Mouse (Mus musculus): ENCODE results near the gene Cmss1. TPM values are rescaled to one million over a fixed set of nuclear protein-coding genes. Genes with fewer than 3 reads are reported as not detected.

Gene Cmss1
- polyA plus RNA-seq, 1 experiment from 2014 or later: 47.9 TPM

- no peak overlapping the region for H3K9ac ChIP-seq (replicated peaks)
- no peak for ATAC-seq (ENCODE audit: low FRiP score, low read depth)
- H3K9me3 ChIP-seq: no peaks in the 10 kb centered on the region
- H3K4me2 ChIP-seq (replicated peaks): no peak overlapping the region
- H3K27me3 ChIP-seq: no peaks in the 10 kb centered on the region
- H3K4me3 ChIP-seq: no peak overlapping the region
- H3K36me3 ChIP-seq: no peaks in the 10 kb centered on the region
- 92% methylated on average over 31 of the region's 31 CpGs for WGBS
- no peak overlapping the region for H3K27ac ChIP-seq (replicated peaks)
- H3K4me1 ChIP-seq: no peaks in the 10 kb centered on the region
Observed at GRCm38 (mm10) chr16:57280221-57281217, 326.1 kb downstream of the Cmss1 start.

- Histone ChIP-seq H3K27me3 (no peaks in the 10 kb centered on the region), H3K27ac (replicated peaks) (no peak overlapping the region), H3K9me3 (no peaks in the 10 kb centered on the region), H3K4me3 (no peak overlapping the region), H3K4me1 (no peaks in the 10 kb centered on the region), H3K9ac (replicated peaks) (no peak overlapping the region), H3K4me2 (replicated peaks) (no peak overlapping the region), H3K36me3 (no peaks in the 10 kb centered on the region)
- no peak for ATAC-seq (ENCODE audit: low FRiP score, low read depth)
- 88% methylated on average over 10 of the region's 12 CpGs for WGBS
Observed at GRCm38 (mm10) chr16:57278976-57279626, 327.6 kb downstream of the Cmss1 start.

- Histone ChIP-seq H3K4me2 (replicated peaks) (no peak overlapping the region), H3K4me1 (no peaks in the 10 kb centered on the region), H3K27ac (replicated peaks) (no peak overlapping the region), H3K9me3 (no peaks in the 10 kb centered on the region), H3K36me3 (no peaks in the 10 kb centered on the region), H3K27me3 (no peaks in the 10 kb centered on the region), H3K4me3 (no peak overlapping the region), H3K9ac (replicated peaks) (no peak overlapping the region)
- ATAC-seq (ENCODE audit: low FRiP score, low read depth): no peak
- 92% methylated on average over 13 of the region's 13 CpGs for WGBS
Observed at GRCm38 (mm10) chr16:57269751-57270150, 336.9 kb downstream of the Cmss1 start.

- WGBS: 88% methylated on average over 14 of the region's 14 CpGs
- no peak overlapping the region for H3K4me2 ChIP-seq (replicated peaks)
Observed at GRCm38 (mm10) chr16:57268058-57268841, 338.4 kb downstream of the Cmss1 start.

GRCm38 (mm10) chr16:57267068-57267467, 339.6 kb downstream of the Cmss1 start:
- 19% methylated on average over 1 of the region's 1 CpGs for WGBS
- Histone ChIP-seq H3K4me3 (no peak overlapping the region), H3K27me3 (no peaks in the 10 kb centered on the region), H3K27ac (replicated peaks) (no peak overlapping the region), H3K9ac (replicated peaks) (no peak overlapping the region), H3K36me3 (no peaks in the 10 kb centered on the region), H3K4me2 (replicated peaks) (no peak overlapping the region), H3K4me1 (no peaks in the 10 kb centered on the region), H3K9me3 (no peaks in the 10 kb centered on the region)
- no peak for ATAC-seq (ENCODE audit: low FRiP score, low read depth)

More at GRCm38 (mm10) chr16:57268058-57268841, 338.4 kb downstream of the Cmss1 start:
- no peak for ATAC-seq (ENCODE audit: low FRiP score, low read depth)
- Histone ChIP-seq H3K27ac (replicated peaks) (no peak overlapping the region), H3K27me3 (no peaks in the 10 kb centered on the region), H3K36me3 (no peaks in the 10 kb centered on the region), H3K4me1 (no peaks in the 10 kb centered on the region), H3K4me3 (no peak overlapping the region), H3K9ac (replicated peaks) (no peak overlapping the region), H3K9me3 (no peaks in the 10 kb centered on the region)

GRCm38 (mm10) chr16:57260152-57260551, 346.5 kb downstream of the Cmss1 start:
- no peak for ATAC-seq (ENCODE audit: low FRiP score, low read depth)
- 87% methylated on average over 10 of the region's 10 CpGs for WGBS

GRCm38 (mm10) chr16:57259356-57260083, 347.1 kb downstream of the Cmss1 start:
- 88% methylated on average over 13 of the region's 13 CpGs for WGBS
- H3K4me3 ChIP-seq: no peak overlapping the region
- H3K9ac ChIP-seq (replicated peaks): no peak overlapping the region
- H3K27ac ChIP-seq (replicated peaks): no peak overlapping the region
- ATAC-seq (ENCODE audit: low FRiP score, low read depth): no peak
- no peaks in the 10 kb centered on the region for H3K36me3 ChIP-seq
- no peaks in the 10 kb centered on the region for H3K4me1 ChIP-seq
- H3K27me3 ChIP-seq: no peaks in the 10 kb centered on the region
- no peak overlapping the region for H3K4me2 ChIP-seq (replicated peaks)
- H3K9me3 ChIP-seq: no peaks in the 10 kb centered on the region

More at GRCm38 (mm10) chr16:57260152-57260551, 346.5 kb downstream of the Cmss1 start:
- no peak overlapping the region for H3K27ac ChIP-seq (replicated peaks)
- H3K4me2 ChIP-seq (replicated peaks): no peak overlapping the region
- no peak overlapping the region for H3K9ac ChIP-seq (replicated peaks)
- no peak overlapping the region for H3K4me3 ChIP-seq
- no peaks in the 10 kb centered on the region for H3K36me3 ChIP-seq
- H3K9me3 ChIP-seq: no peaks in the 10 kb centered on the region
- H3K27me3 ChIP-seq: no peaks in the 10 kb centered on the region
- H3K4me1 ChIP-seq: no peaks in the 10 kb centered on the region

Other genes starting within 250 kb of the Cmss1 start
- 7.0 and 7.6 TPM in 2 replicates for gene Col8a1, start 147.9 kb upstream of the Cmss1 start, polyA plus RNA-seq (2016; fragmentation: Nextera tagmentation; extraction: Ambion mirVana)

All from midbrain, embryonic 12.5 days (tissue).